Mouse (Mus musculus) CH12.LX (cell line): ENCODE data around the gene Asap2. TPM values are rescaled to one million over a fixed set of nuclear protein-coding genes. Genes with fewer than 3 reads are reported as not detected.

Experiments used
- DNase-seq: peaks from one replicate; pipeline ENCODE4 v3.0.0-alpha.2; 2013; ENCODE audit errors: extremely low read depth
- H3K27ac ChIP-seq: 2 replicates; pipeline ENCODE4 v1.5.1; 2012; ENCODE audit warnings: low read depth, mild to moderate bottlenecking, control low read depth, moderate library complexity; ENCODE audit not compliant: insufficient read depth
- H3K27me3 ChIP-seq: replicated peaks from 2 replicates; pipeline ENCODE3; 2012; ENCODE audit warnings: inconsistent platforms
- H3K36me3 ChIP-seq, 2 experiments: replicated peaks in 1 of 2; 2 replicates each; pipeline versions ENCODE3 to v1.6.1; 2012; ENCODE audit warnings: inconsistent platforms in 1 of 2, low read length in 1 of 2, mild to moderate bottlenecking in 1 of 2, mixed read lengths in 1 of 2, moderate library complexity in 1 of 2; ENCODE audit not compliant: control insufficient read depth in 1 of 2, insufficient read depth in 1 of 2
- H3K4me1 ChIP-seq, 2 experiments: 2 replicates each; pipeline ENCODE4 v1.6.1; 2012; ENCODE audit warnings: inconsistent platforms in 1 of 2, moderate library complexity in 1 of 2; ENCODE audit not compliant: insufficient read depth in 2 of 2, control insufficient read depth in 1 of 2
- H3K4me2 ChIP-seq: 2 replicates; pipeline ENCODE4 v1.6.1; 2012; ENCODE audit warnings: low read depth, mild to moderate bottlenecking, control low read depth; ENCODE audit not compliant: poor library complexity, insufficient read depth, severe bottlenecking
- H3K4me3 ChIP-seq, 3 experiments: fragments of 150-350 bp in 1 of 3; sonication (generic) in 1 of 3; replicated peaks in 1 of 3; 2 replicates each; pipeline versions ENCODE3 to v1.5.1; 2011 to 2012; ENCODE audit warnings: low read depth in 2 of 3, low read length in 2 of 3, mild to moderate bottlenecking in 2 of 3, moderate library complexity in 2 of 3, control low read depth in 1 of 3, improper control_type of control experiment in 1 of 3, inconsistent platforms in 1 of 3, mixed read lengths in 1 of 3; ENCODE audit not compliant: poor library complexity in 1 of 3
- H3K79me2 ChIP-seq: replicated peaks from 2 replicates; pipeline ENCODE4 v1.6.1; 2012; ENCODE audit warnings: mild to moderate bottlenecking, moderate library complexity; ENCODE audit not compliant: control insufficient read depth, poor library complexity, insufficient read depth, severe bottlenecking; ENCODE audit errors: extremely low read depth
- H3K9ac ChIP-seq: 2 replicates; pipeline ENCODE4 v1.6.1; 2012; ENCODE audit warnings: low read depth, mild to moderate bottlenecking, control low read depth, moderate library complexity; ENCODE audit not compliant: insufficient read depth
- H3K9me3 ChIP-seq: replicated peaks from 2 replicates; pipeline ENCODE3; 2012; ENCODE audit warnings: low read length, inconsistent platforms, mixed read lengths
- BHLHE40 ChIP-seq: IDR thresholded peaks from 2 replicates; pipeline ENCODE4 v1.6.1; 2011; ENCODE audit warnings: mild to moderate bottlenecking, low read depth, low read length, improper control_type of control experiment
- EP300 ChIP-seq: IDR thresholded peaks from 2 replicates; pipeline ENCODE4 v1.6.1; 2011; ENCODE audit warnings: low read length, improper control_type of control experiment
- ETS1 ChIP-seq: conservative IDR thresholded peaks from 2 replicates; pipeline ENCODE4 v1.6.1; 2012; ENCODE audit warnings: low read depth, mild to moderate bottlenecking, inconsistent platforms, low read length, improper control_type of control experiment, moderate library complexity
- GABPA ChIP-seq: IDR thresholded peaks from 2 replicates; pipeline ENCODE4 v1.6.1; 2012; ENCODE audit warnings: low read depth, low read length, improper control_type of control experiment, inconsistent platforms; ENCODE audit not compliant: insufficient replicate concordance
- HCFC1 ChIP-seq: IDR thresholded peaks from 2 replicates; pipeline ENCODE4 v1.6.1; 2012; ENCODE audit warnings: low read depth, mild to moderate bottlenecking, inconsistent platforms, low read length, improper control_type of control experiment
- JUN ChIP-seq: IDR thresholded peaks from 2 replicates; pipeline ENCODE4 v1.6.1; 2011; ENCODE audit warnings: low read depth, mild to moderate bottlenecking, low read length, improper control_type of control experiment, moderate library complexity; ENCODE audit not compliant: insufficient read depth
- JUND ChIP-seq: conservative IDR thresholded peaks from 2 replicates; pipeline ENCODE4 v1.6.1; 2011; ENCODE audit warnings: low read depth, low read length, improper control_type of control experiment
- MAFK ChIP-seq: IDR thresholded peaks from 2 replicates; pipeline ENCODE4 v1.6.1; 2011; ENCODE audit warnings: low read length, improper control_type of control experiment; ENCODE audit not compliant: insufficient replicate concordance
- MXI1 ChIP-seq: IDR thresholded peaks from 2 replicates; pipeline ENCODE4 v1.6.1; 2011; ENCODE audit warnings: mild to moderate bottlenecking, low read depth, low read length, improper control_type of control experiment
- NELFE ChIP-seq: IDR thresholded peaks from 2 replicates; pipeline ENCODE4 v1.6.1; 2011; ENCODE audit warnings: low read depth, low read length, improper control_type of control experiment
- NRF1 ChIP-seq: IDR thresholded peaks from 2 replicates; pipeline ENCODE4 v1.6.1; 2014; ENCODE audit warnings: low read depth, mild to moderate bottlenecking, inconsistent platforms, low read length, improper control_type of control experiment, moderate library complexity
- PAX5 ChIP-seq: IDR thresholded peaks from 2 replicates; pipeline ENCODE4 v1.6.1; 2012; ENCODE audit warnings: low read length, inconsistent platforms, mixed read lengths
- POLR2A ChIP-seq: IDR thresholded peaks from 2 replicates; pipeline ENCODE4 v1.6.1; 2011; ENCODE audit warnings: low read depth, mild to moderate bottlenecking, improper control_type of control experiment, low read length
- RAD21 ChIP-seq: IDR thresholded peaks from 2 replicates; pipeline ENCODE4 v1.6.1; 2011; ENCODE audit warnings: low read depth, mild to moderate bottlenecking, low read length, improper control_type of control experiment, moderate library complexity
- SIN3A ChIP-seq: IDR thresholded peaks from 2 replicates; pipeline ENCODE4 v1.6.1; 2012; ENCODE audit warnings: low read length, improper control_type of control experiment, inconsistent platforms
- TBP ChIP-seq: conservative IDR thresholded peaks from 2 replicates; pipeline ENCODE4 v1.6.1; 2011; ENCODE audit warnings: low read depth, low read length, improper control_type of control experiment
- TCF12 ChIP-seq: IDR thresholded peaks from 2 replicates; pipeline ENCODE4 v1.6.1; 2014; ENCODE audit warnings: low read depth, mild to moderate bottlenecking, inconsistent platforms, low read length, improper control_type of control experiment
- UBTF ChIP-seq: IDR thresholded peaks from 2 replicates; pipeline ENCODE4 v1.6.1; 2012; ENCODE audit warnings: low read depth, mild to moderate bottlenecking, inconsistent platforms, low read length, improper control_type of control experiment, moderate library complexity
- USF1 ChIP-seq: IDR thresholded peaks from 2 replicates; pipeline ENCODE4 v1.6.1; 2014; ENCODE audit warnings: low read depth, mild to moderate bottlenecking, inconsistent platforms, low read length, improper control_type of control experiment
- USF2 ChIP-seq: conservative IDR thresholded peaks from 2 replicates; pipeline ENCODE4 v1.6.1; 2011; ENCODE audit warnings: low read depth, low read length, improper control_type of control experiment
- ZC3H11A ChIP-seq: IDR thresholded peaks from 2 replicates; pipeline ENCODE4 v1.6.1; 2012; ENCODE audit warnings: low read depth, mild to moderate bottlenecking, inconsistent platforms, low read length, improper control_type of control experiment
- ZNF384 ChIP-seq: IDR thresholded peaks from 2 replicates; pipeline ENCODE4 v1.6.1; 2012; ENCODE audit warnings: low read depth, low read length, improper control_type of control experiment, inconsistent platforms
- dilution Hi-C: fragments of 300-500 bp; cut with MboI; formaldehyde crosslinking; loops from 2 replicates; pipeline ENCODE4 v1.14.3; 2020; ENCODE audit warnings: low sequenced_read_pairs; ENCODE audit not compliant: extremely low pct_unique_long_range_greater_than_20kb, extremely low pct_ligation_motif_present
- in situ Hi-C: fragments of 300-500 bp; cut with MboI; formaldehyde crosslinking; loops from 3 replicates; pipeline ENCODE4 v1.14.3; 2019; ENCODE audit warnings: low sequenced_read_pairs, low pct_ligation_motif_present, low pct_unique_long_range_greater_than_20kb, mixed read lengths
- polyA plus RNA-seq: library from polyadenylated mRNA; unstranded; fragments of >175 nt; gene quantifications from 2 replicates; pipeline ENCODE4 v1.2.1, GENCODE M21; 2012; ENCODE audit warnings: low read depth; ENCODE audit not compliant: insufficient read length
- total RNA-seq, 2 experiments: library from RNA; depleted of rRNA; stranded (reverse); fragments of 300-350 nt in 1 of 2; fragments of >200 nt in 1 of 2; gene quantifications; 2 replicates each; pipeline ENCODE4 v1.2.3; 2012 to 2014

Asap2 gene
- total and polyA plus RNA-seq, 3 experiments = 0.17 to 0.64 (median 0.17) TPM

DNA sequence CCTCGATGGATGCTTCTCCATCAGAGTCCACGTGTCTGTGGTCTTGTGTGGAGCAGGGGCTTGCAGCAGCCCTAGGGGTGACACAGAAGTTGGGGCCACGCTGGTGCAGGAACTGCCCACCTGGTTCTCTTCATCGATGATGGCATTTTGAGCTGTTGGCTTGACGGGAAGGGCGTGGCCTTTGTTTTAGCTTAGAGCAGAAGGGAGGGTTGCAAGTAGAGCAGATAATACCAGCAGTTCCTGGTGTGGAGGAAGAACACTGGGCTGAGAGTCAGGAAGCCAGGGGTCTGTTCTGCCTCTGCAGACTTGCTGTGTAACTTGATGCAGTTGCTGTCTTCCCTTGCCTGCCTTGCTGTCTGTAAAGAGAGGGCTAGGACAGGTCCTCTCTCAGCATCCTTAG, 189.8 kb downstream of the Asap2 start:
- H3K36me3 ChIP-seq = no peaks in the 10 kb centered on the region
- H3K27ac ChIP-seq = no peak overlapping the region
- TF ChIP-seq MAFK (no peak), NELFE (no peak), ZNF384 (no peak), MXI1 (no peak), RAD21 (no peak), JUND (no peak), TBP (no peak), TCF12 (no peak), BHLHE40 (no peak), PAX5 (no peak), GABPA (no peak)
- no peak overlapping the region for H3K4me3 ChIP-seq
- no peaks in the 10 kb centered on the region for H3K79me2 ChIP-seq
- no peaks in the 10 kb centered on the region for H3K27me3 ChIP-seq
- no peak for DNase-seq
- dilution Hi-C loops = no loop called here
- H3K9ac ChIP-seq = no peak overlapping the region
- in situ Hi-C loops = no loop called here
- no peaks in the 10 kb centered on the region for H3K9me3 ChIP-seq
- H3K4me1 ChIP-seq = no peaks in the 10 kb centered on the region
- H3K4me2 ChIP-seq = no peak overlapping the region

- no peaks in the 10 kb centered on the region for H3K27me3 ChIP-seq
- no peaks in the 10 kb centered on the region for H3K4me1 ChIP-seq
- TF ChIP-seq TBP = no peak
- H3K4me2 ChIP-seq = no peak overlapping the region
- H3K9me3 ChIP-seq = no peaks in the 10 kb centered on the region
- H3K79me2 ChIP-seq = no peaks in the 10 kb centered on the region
- dilution Hi-C loops = no loop called here
- H3K36me3 ChIP-seq = no peaks in the 10 kb centered on the region
- no peak overlapping the region for H3K27ac ChIP-seq
- in situ Hi-C loops = no loop called here
- H3K4me3 ChIP-seq = no peak overlapping the region
- no peak for DNase-seq
- no peak overlapping the region for H3K9ac ChIP-seq
Measured at GRCm38 (mm10) chr12:21182786-21183185, 192.5 kb downstream of the Asap2 start.

- dilution Hi-C loops (no loop called here), in situ Hi-C loops (no loop called here)
- no peak overlapping the region for H3K27ac ChIP-seq
- H3K27me3 ChIP-seq = no peaks in the 10 kb centered on the region
- no peak overlapping the region for H3K4me3 ChIP-seq
- H3K79me2 ChIP-seq = no peaks in the 10 kb centered on the region
- no peaks in the 10 kb centered on the region for H3K36me3 ChIP-seq
- no peaks in the 10 kb centered on the region for H3K9me3 ChIP-seq
- TF ChIP-seq JUND (no peak), NELFE (no peak), SIN3A (no peak), TBP (no peak), EP300 (no peak), NRF1 (no peak), UBTF (no peak), BHLHE40 (no peak), ZC3H11A (no peak), POLR2A (no peak), GABPA (no peak), JUN (no peak), TCF12 (no peak), USF2 (no peak), ZNF384 (no peak), HCFC1 (no peak), USF1 (no peak), PAX5 (no peak), RAD21 (no peak), ETS1 (no peak)
- no peak overlapping the region for H3K9ac ChIP-seq
- no peak for DNase-seq
- H3K4me2 ChIP-seq = no peak overlapping the region
- no peaks in the 10 kb centered on the region for H3K4me1 ChIP-seq
Measured at GRCm38 (mm10) chr12:21183321-21183720, 193.1 kb downstream of the Asap2 start.
